Mouse (Mus musculus): ENCODE measurements around the gene Fam167b. TPM values are rescaled to one million over a fixed set of nuclear protein-coding genes. Genes with fewer than 3 reads are reported as not detected.
A peak's percentile ranks its signal among the peaks of the same experiment; 100 is the strongest.

Gene Fam167b
- polyA plus RNA-seq, 1 experiment from 2014 or later, result 3.6 TPM

- Histone ChIP-seq H3K4me3 (ENCODE audit: low read depth, low read length) (peak overlapping the region; percentile 55), H3K9ac (ENCODE audit: low read depth, low read length) (peak overlapping the region; percentile 70), H3K9me3 (replicated peaks; ENCODE audit: control insufficient read depth, low read length) (no peaks in the 10 kb centered on the region), H3K27me3 (ENCODE audit: control insufficient read depth, insufficient read depth, low read length) (no peaks in the 10 kb centered on the region), H3K36me3 (ENCODE audit: control insufficient read depth, insufficient read depth, low read length) (no peaks in the 10 kb centered on the region), H3K4me2 (peak overlapping the region; percentile 79), H3K27ac (ENCODE audit: low read depth, low read length) (peak overlapping the region; percentile 62), H3K4me1 (ENCODE audit: control insufficient read depth, insufficient read depth, low read length) (peaks cover 9% of the 10 kb centered on the region)
- 3% methylated on average over 36 of the region's 36 CpGs for WGBS (ENCODE audit: insufficient replicate concordance)
- ATAC-seq (replicated peaks; ENCODE audit: insufficient number of reproducible peaks, low FRiP score, low TSS enrichment), result peak; percentile 66
Measured at GRCm38 (mm10) chr4:129584884-129585608, 6.7 kb upstream of the Fam167b start.

GRCm38 (mm10) chr4:129584370-129584769 is 6.0 kb upstream of the Fam167b start:
- Histone ChIP-seq H3K27me3 (ENCODE audit: control insufficient read depth, insufficient read depth, low read length) (no peaks in the 10 kb centered on the region), H3K36me3 (ENCODE audit: control insufficient read depth, insufficient read depth, low read length) (no peaks in the 10 kb centered on the region), H3K27ac (ENCODE audit: low read depth, low read length) (peak overlapping the region; percentile 62; the same call in 1 of the 2 replicates), H3K4me2 (peak overlapping the region; percentile 79), H3K9me3 (replicated peaks; ENCODE audit: control insufficient read depth, low read length) (no peaks in the 10 kb centered on the region), H3K4me1 (ENCODE audit: control insufficient read depth, insufficient read depth, low read length) (peaks cover 9% of the 10 kb centered on the region), H3K9ac (ENCODE audit: low read depth, low read length) (peak overlapping the region; percentile 70), H3K4me3 (ENCODE audit: low read depth, low read length) (peak overlapping the region; percentile 55)
- 54% methylated on average over 1 of the region's 1 CpGs for whole genome bisulfite sequencing (ENCODE audit: insufficient replicate concordance)
- ATAC-seq (replicated peaks; ENCODE audit: insufficient number of reproducible peaks, low FRiP score, low TSS enrichment), result no peak

GRCm38 (mm10) chr4:129582251-129582650 is 3.9 kb upstream of the Fam167b start:
- Histone ChIP-seq H3K9ac (ENCODE audit: low read depth, low read length) (no peak overlapping the region), H3K4me2 (no peak overlapping the region), H3K4me3 (ENCODE audit: low read depth, low read length) (no peak overlapping the region), H3K27ac (ENCODE audit: low read depth, low read length) (no peak overlapping the region), H3K4me1 (ENCODE audit: control insufficient read depth, insufficient read depth, low read length) (peaks cover 6% of the 10 kb centered on the region), H3K9me3 (replicated peaks; ENCODE audit: control insufficient read depth, low read length) (no peaks in the 10 kb centered on the region), H3K36me3 (ENCODE audit: control insufficient read depth, insufficient read depth, low read length) (no peaks in the 10 kb centered on the region), H3K27me3 (ENCODE audit: control insufficient read depth, insufficient read depth, low read length) (no peaks in the 10 kb centered on the region)
- WGBS (ENCODE audit: insufficient replicate concordance), result 78% methylated on average over 1 of the region's 1 CpGs
- ATAC-seq (replicated peaks; ENCODE audit: insufficient number of reproducible peaks, low FRiP score, low TSS enrichment), result no peak

GRCm38 (mm10) chr4:129580347-129580746 is 2.0 kb upstream of the Fam167b start:
- H3K9ac ChIP-seq (ENCODE audit: low read depth, low read length), result no peak overlapping the region
- ATAC-seq (replicated peaks; ENCODE audit: insufficient number of reproducible peaks, low FRiP score, low TSS enrichment), result no peak
- no peaks in the 10 kb centered on the region for H3K9me3 ChIP-seq (replicated peaks; ENCODE audit: control insufficient read depth, low read length)
- no peaks in the 10 kb centered on the region for H3K27me3 ChIP-seq (ENCODE audit: control insufficient read depth, insufficient read depth, low read length)
- H3K4me2 ChIP-seq, result no peak overlapping the region
- peaks cover 9% of the 10 kb centered on the region for H3K4me1 ChIP-seq (ENCODE audit: control insufficient read depth, insufficient read depth, low read length)
- no peak overlapping the region for H3K4me3 ChIP-seq (ENCODE audit: low read depth, low read length)
- no peak overlapping the region; the same call in 1 of the 2 replicates for H3K27ac ChIP-seq (ENCODE audit: low read depth, low read length)
- 66% methylated on average over 7 of the region's 7 CpGs for WGBS (ENCODE audit: insufficient replicate concordance)
- H3K36me3 ChIP-seq (ENCODE audit: control insufficient read depth, insufficient read depth, low read length), result no peaks in the 10 kb centered on the region

GRCm38 (mm10) chr4:129577688-129578087 is 661 bp downstream of the Fam167b start:
- H3K4me1 ChIP-seq (ENCODE audit: control insufficient read depth, insufficient read depth, low read length), result peaks cover 6% of the 10 kb centered on the region; the same call in 1 of the 2 replicates
- 80% methylated on average over 7 of the region's 7 CpGs for WGBS (ENCODE audit: insufficient replicate concordance)
- no peaks in the 10 kb centered on the region for H3K36me3 ChIP-seq (ENCODE audit: control insufficient read depth, insufficient read depth, low read length)
- ATAC-seq (replicated peaks; ENCODE audit: insufficient number of reproducible peaks, low FRiP score, low TSS enrichment), result no peak
- H3K4me3 ChIP-seq (ENCODE audit: low read depth, low read length), result no peak overlapping the region
- no peak overlapping the region for H3K9ac ChIP-seq (ENCODE audit: low read depth, low read length)
- H3K4me2 ChIP-seq, result no peak overlapping the region
- no peaks in the 10 kb centered on the region for H3K27me3 ChIP-seq (ENCODE audit: control insufficient read depth, insufficient read depth, low read length)
- H3K27ac ChIP-seq (ENCODE audit: low read depth, low read length), result 0 out of 2 replicates have a peak overlapping the region, but pooled peaks have one; percentile 50
- no peaks in the 10 kb centered on the region for H3K9me3 ChIP-seq (replicated peaks; ENCODE audit: control insufficient read depth, low read length)

GRCm38 (mm10) chr4:129576863-129577491 is 1.4 kb downstream of the Fam167b start:
- ATAC-seq (replicated peaks; ENCODE audit: insufficient number of reproducible peaks, low FRiP score, low TSS enrichment), result no peak
- Histone ChIP-seq H3K4me2 (0 out of 2 replicates have a peak overlapping the region, but pooled peaks have one; percentile 12), H3K4me1 (ENCODE audit: control insufficient read depth, insufficient read depth, low read length) (peaks cover 6% of the 10 kb centered on the region; the same call in 1 of the 2 replicates), H3K9ac (ENCODE audit: low read depth, low read length) (no peak overlapping the region), H3K27ac (ENCODE audit: low read depth, low read length) (no peak overlapping the region), H3K36me3 (ENCODE audit: control insufficient read depth, insufficient read depth, low read length) (no peaks in the 10 kb centered on the region), H3K4me3 (ENCODE audit: low read depth, low read length) (no peak overlapping the region), H3K9me3 (replicated peaks; ENCODE audit: control insufficient read depth, low read length) (no peaks in the 10 kb centered on the region), H3K27me3 (ENCODE audit: control insufficient read depth, insufficient read depth, low read length) (no peaks in the 10 kb centered on the region)
- WGBS (ENCODE audit: insufficient replicate concordance), result 33% methylated on average over 21 of the region's 21 CpGs

GRCm38 (mm10) chr4:129575171-129575844 is 3.0 kb downstream of the Fam167b start:
- H3K27ac ChIP-seq (ENCODE audit: low read depth, low read length), result peak overlapping the region; percentile 68; the same call in 1 of the 2 replicates
- peaks cover 6% of the 10 kb centered on the region; the same call in 1 of the 2 replicates for H3K4me1 ChIP-seq (ENCODE audit: control insufficient read depth, insufficient read depth, low read length)
- no peaks in the 10 kb centered on the region for H3K9me3 ChIP-seq (replicated peaks; ENCODE audit: control insufficient read depth, low read length)
- no peaks in the 10 kb centered on the region for H3K27me3 ChIP-seq (ENCODE audit: control insufficient read depth, insufficient read depth, low read length)
- 33% methylated on average over 7 of the region's 8 CpGs for WGBS (ENCODE audit: insufficient replicate concordance)
- peak overlapping the region; percentile 8; the same call in 1 of the 2 replicates for H3K4me2 ChIP-seq
- H3K9ac ChIP-seq (ENCODE audit: low read depth, low read length), result 0 out of 2 replicates have a peak overlapping the region, but pooled peaks have one; percentile 54
- H3K4me3 ChIP-seq (ENCODE audit: low read depth, low read length), result no peak overlapping the region
- no peak for ATAC-seq (replicated peaks; ENCODE audit: insufficient number of reproducible peaks, low FRiP score, low TSS enrichment)
- H3K36me3 ChIP-seq (ENCODE audit: control insufficient read depth, insufficient read depth, low read length), result no peaks in the 10 kb centered on the region

GRCm38 (mm10) chr4:129573430-129573829 is 4.9 kb downstream of the Fam167b start, which contains the start of gene Lck:
Gene Lck (minus strand): TSS chr4:129573641.
- no peak within 1 kb of the TSS for H3K4me2 ChIP-seq
- peak within 1 kb of the TSS; percentile 0; the same call in 1 of the 2 replicates for H3K27ac ChIP-seq (ENCODE audit: low read depth, low read length)
- ATAC-seq (replicated peaks; ENCODE audit: insufficient number of reproducible peaks, low FRiP score, low TSS enrichment), result no peak

More at GRCm38 (mm10) chr4:129573430-129573829, 4.9 kb downstream of the Fam167b start, which contains the start of gene Lck:
- no peaks in the 10 kb centered on the region for H3K36me3 ChIP-seq (ENCODE audit: control insufficient read depth, insufficient read depth, low read length)
- no peaks in the 10 kb centered on the region for H3K9me3 ChIP-seq (replicated peaks; ENCODE audit: control insufficient read depth, low read length)
- H3K4me1 ChIP-seq (ENCODE audit: control insufficient read depth, insufficient read depth, low read length), result peaks cover 6% of the 10 kb centered on the region; the same call in 1 of the 2 replicates
- no peak within 1 kb of the TSS for H3K9ac ChIP-seq (ENCODE audit: low read depth, low read length)
- H3K27me3 ChIP-seq (ENCODE audit: control insufficient read depth, insufficient read depth, low read length), result no peaks in the 10 kb centered on the region
- WGBS (ENCODE audit: insufficient replicate concordance), result 80% methylated on average over 8 of the region's 8 CpGs
- H3K4me3 ChIP-seq (ENCODE audit: low read depth, low read length), result no peak within 1 kb of the TSS

Data from heart, embryonic 11.5 days (tissue).